Mouse (Mus musculus) intestine, postnatal 0 days (tissue): ENCODE measurements around the gene Usp15. TPM values are rescaled to one million over a fixed set of nuclear protein-coding genes. Genes with fewer than 3 reads are reported as not detected.

ENCODE experiments used
- ATAC-seq: fragments of 200-750 bp; cut with Nextera tagmentation; 2 replicates; pipeline ENCODE4 v1.8.0; 2017; ENCODE audit warnings: mild to moderate bottlenecking, moderate TSS enrichment, moderate library complexity
- H3K27ac ChIP-seq: fragments of 300-500 bp; sonication (generic); 2 replicates; pipeline ENCODE4 v1.5.1; 2014; ENCODE audit warnings: mild to moderate bottlenecking, low read depth, low read length, moderate library complexity
- H3K27me3 ChIP-seq: fragments of 300-500 bp; sonication (generic); replicated peaks from 2 replicates; pipeline ENCODE4 v1.6.1; 2014; ENCODE audit warnings: low read length, mixed read lengths; ENCODE audit not compliant: control insufficient read depth, insufficient read depth
- H3K36me3 ChIP-seq: fragments of 300-500 bp; sonication (generic); 2 replicates; pipeline ENCODE4 v1.6.1; 2014; ENCODE audit warnings: mild to moderate bottlenecking, moderate library complexity; ENCODE audit not compliant: control insufficient read depth, insufficient read depth
- H3K4me1 ChIP-seq: fragments of 300-500 bp; sonication (generic); replicated peaks from 2 replicates; pipeline ENCODE4 v1.6.1; 2014; ENCODE audit warnings: antibody characterized with exemption, low read length, mixed read lengths; ENCODE audit not compliant: control insufficient read depth, insufficient read depth
- H3K4me2 ChIP-seq: fragments of 300-500 bp; sonication (generic); replicated peaks from 2 replicates; pipeline ENCODE4 v1.6.1; 2014; ENCODE audit warnings: low read depth, mild to moderate bottlenecking, moderate library complexity
- H3K4me3 ChIP-seq: fragments of 300-500 bp; sonication (generic); 2 replicates; pipeline ENCODE4 v1.5.1; 2014; ENCODE audit warnings: low read depth, low read length
- H3K9ac ChIP-seq: fragments of 300-500 bp; sonication (generic); 2 replicates; pipeline ENCODE4 v1.6.1; 2014; ENCODE audit warnings: mild to moderate bottlenecking, low read depth, low read length
- H3K9me3 ChIP-seq: fragments of 300-500 bp; sonication (generic); 2 replicates; pipeline ENCODE4 v1.6.1; 2016; ENCODE audit warnings: mixed run types; ENCODE audit not compliant: control insufficient read depth
- CTCF ChIP-seq: sonication (generic); IDR thresholded peaks from 2 replicates; pipeline ENCODE4 v1.5.1; 2016; ENCODE audit warnings: low read depth, mild to moderate bottlenecking, control low read depth, antibody characterized with exemption, moderate library complexity
- WGBS: fragments of 180-500 bp; shearing (Covaris S2); extraction: QIAGEN DNeasy Blood & Tissue Kit; methylation state at CpG from one replicate; pipeline ENCODE4 v1.1.7; 2014; 5-methylcytosine and 5-hydroxymethylcytosine counted together
- polyA plus RNA-seq: library from polyadenylated mRNA; unstranded; fragments of >200 nt; fragmentation: Nextera tagmentation; extraction: Ambion mirVana; gene quantifications from 2 replicates; pipeline ENCODE4 v1.2.1, GENCODE M21; 2015

Gene Usp15
- polyA plus RNA-seq, 1 experiment from 2014 or later: 48.0 TPM

- WGBS: 70% methylated on average over 2 of the region's 2 CpGs
- Histone ChIP-seq H3K27me3 (no peaks in the 10 kb centered on the region), H3K4me2 (no peak overlapping the region), H3K4me1 (peaks cover 4% of the 10 kb centered on the region; the same call in 1 of the 2 replicates), H3K9ac (no peak overlapping the region), H3K36me3 (no peaks in the 10 kb centered on the region), H3K4me3 (no peak overlapping the region), H3K9me3 (no peaks in the 10 kb centered on the region), H3K27ac (no peak overlapping the region)
- no peak for TF ChIP-seq CTCF
- ATAC-seq: no peak
Measured at GRCm38 (mm10) chr10:123086847-123087246, 109.9 kb downstream of the Usp15 start.

- H3K4me2 ChIP-seq: no peak overlapping the region
- TF ChIP-seq CTCF: no peak
- H3K4me3 ChIP-seq: no peak overlapping the region
- ATAC-seq: no peak
- no peak overlapping the region for H3K9ac ChIP-seq
- WGBS: 23% methylated on average over 10 of the region's 10 CpGs
- peaks cover 4% of the 10 kb centered on the region; the same call in 1 of the 2 replicates for H3K4me1 ChIP-seq
- no peaks in the 10 kb centered on the region for H3K27me3 ChIP-seq
- H3K27ac ChIP-seq: no peak overlapping the region
- H3K9me3 ChIP-seq: no peaks in the 10 kb centered on the region
- H3K36me3 ChIP-seq: no peaks in the 10 kb centered on the region
Measured at GRCm38 (mm10) chr10:123084900-123085641, 111.7 kb downstream of the Usp15 start.

DNA sequence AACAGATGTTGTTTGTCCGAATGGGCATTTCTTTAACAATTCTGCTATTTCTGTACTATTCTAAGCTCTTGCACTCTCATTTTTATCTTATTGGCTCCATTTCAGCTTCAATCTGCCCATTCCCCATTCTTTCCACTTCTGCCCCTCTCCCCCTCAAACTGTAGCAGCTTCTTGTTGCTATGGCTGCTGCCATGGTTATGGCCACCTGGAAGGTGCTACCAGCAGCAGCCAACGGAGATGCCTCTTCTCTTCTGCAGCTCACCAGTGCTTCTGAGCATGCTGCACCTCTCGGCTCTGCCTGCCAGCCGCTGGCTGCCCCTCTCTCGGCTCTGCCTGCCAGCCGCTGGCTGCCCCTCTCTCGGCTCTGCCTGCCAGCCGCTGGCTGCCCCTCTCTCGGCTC is 112.5 kb downstream of the Usp15 start:
- no peak for ATAC-seq
- Histone ChIP-seq H3K36me3 (no peaks in the 10 kb centered on the region), H3K27me3 (no peaks in the 10 kb centered on the region), H3K4me2 (no peak overlapping the region), H3K4me1 (peaks cover 4% of the 10 kb centered on the region; the same call in 1 of the 2 replicates), H3K4me3 (no peak overlapping the region), H3K9me3 (no peaks in the 10 kb centered on the region), H3K27ac (no peak overlapping the region), H3K9ac (no peak overlapping the region)
- TF ChIP-seq CTCF: no peak
- 72% methylated on average over 9 of the region's 9 CpGs for WGBS

DNA sequence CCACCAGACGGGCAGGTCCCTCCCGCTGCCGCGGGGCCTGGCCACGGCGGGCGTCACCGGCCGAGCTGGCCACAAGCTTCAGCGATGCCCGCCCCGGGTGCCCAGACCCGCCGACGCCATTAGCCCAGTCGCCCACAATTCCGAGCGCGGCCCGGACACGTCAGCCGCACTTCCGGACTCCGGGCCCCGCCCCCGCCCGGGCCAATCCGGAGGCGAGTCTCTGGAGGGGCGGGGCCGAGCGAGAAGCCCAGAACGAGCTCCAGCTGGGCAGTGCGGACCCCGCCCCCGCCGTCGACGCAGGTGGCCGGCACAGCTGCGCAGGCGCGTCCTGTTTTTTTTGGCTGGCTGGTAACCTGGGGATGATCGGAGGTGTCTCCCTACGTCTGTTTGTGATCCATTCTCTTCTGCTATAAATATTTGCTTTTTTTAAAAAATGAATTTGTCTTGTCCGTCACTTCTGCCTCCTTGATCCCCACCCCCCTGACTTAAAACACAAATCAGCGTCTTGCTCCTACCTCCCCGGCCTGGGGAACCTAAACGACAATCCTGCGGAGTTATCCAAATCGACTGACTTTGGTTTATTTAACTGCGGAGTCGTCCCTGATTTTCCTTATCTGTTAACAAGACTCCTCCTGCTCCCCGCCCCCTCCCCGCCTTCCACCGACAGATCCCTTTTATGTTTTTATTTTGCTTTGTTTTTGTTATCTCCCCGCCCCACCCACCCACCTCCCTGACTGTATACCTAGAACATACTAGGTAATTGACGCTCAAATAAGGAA is 120.4 kb downstream of the Usp15 start, which contains the start of gene Mon2:
Gene Mon2 (minus strand): TSS at position 261 of the 779 bp plus-strand sequence.
- H3K27ac ChIP-seq: peak within 1 kb of the TSS; percentile 96
- under 1% methylated on average over 45 of the region's 58 CpGs for WGBS
- no peaks in the 10 kb centered on the region for H3K9me3 ChIP-seq
- H3K27me3 ChIP-seq: no peaks in the 10 kb centered on the region
- H3K36me3 ChIP-seq: 0 out of 2 replicates have a peak, but pooled peaks cover 4% of the 10 kb centered on the region
- peak within 1 kb of the TSS; percentile 98 for H3K9ac ChIP-seq
- ATAC-seq: peak; percentile 98
- H3K4me3 ChIP-seq: peak within 1 kb of the TSS; percentile 89
- H3K4me2 ChIP-seq: peak within 1 kb of the TSS; percentile 81
- TF ChIP-seq CTCF: no peak
- H3K4me1 ChIP-seq: no peaks in the 10 kb centered on the region; the same call in 1 of the 2 replicates

DNA sequence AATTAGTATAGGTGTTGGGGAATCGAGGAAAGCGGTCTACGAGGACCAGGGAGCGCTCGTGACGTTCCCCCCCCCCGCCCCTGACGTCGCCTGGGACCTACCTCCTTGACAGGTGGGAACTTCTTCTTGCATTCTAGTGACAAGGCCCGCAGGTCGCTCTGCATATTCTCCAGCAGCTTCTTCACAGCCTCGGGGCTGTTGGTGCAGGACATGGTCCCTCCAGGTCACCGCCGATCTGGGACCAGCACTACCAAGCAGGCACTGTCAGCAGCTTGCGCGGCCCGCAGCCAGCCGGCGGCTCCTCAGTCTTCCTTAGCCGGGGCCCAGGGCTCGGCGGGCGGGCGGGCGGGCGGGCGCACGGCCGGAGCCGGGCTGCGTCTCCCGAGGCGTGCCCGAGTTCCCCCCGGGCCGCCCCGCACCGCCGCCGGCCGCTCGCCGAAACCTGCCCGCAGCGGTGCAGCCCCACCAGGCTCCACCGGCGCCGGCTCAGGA is 121.0 kb downstream of the Usp15 start:
- Histone ChIP-seq H3K4me1 (no peaks in the 10 kb centered on the region; the same call in 1 of the 2 replicates), H3K27me3 (no peaks in the 10 kb centered on the region), H3K4me3 (peak overlapping the region; percentile 89), H3K9me3 (no peaks in the 10 kb centered on the region), H3K36me3 (0 out of 2 replicates have a peak, but pooled peaks cover 4% of the 10 kb centered on the region), H3K9ac (peak overlapping the region; percentile 98), H3K27ac (peak overlapping the region; percentile 96), H3K4me2 (peak overlapping the region; percentile 81)
- ATAC-seq: peak; percentile 58
- WGBS: under 1% methylated on average over 36 of the region's 48 CpGs
- no peak for TF ChIP-seq CTCF

DNA sequence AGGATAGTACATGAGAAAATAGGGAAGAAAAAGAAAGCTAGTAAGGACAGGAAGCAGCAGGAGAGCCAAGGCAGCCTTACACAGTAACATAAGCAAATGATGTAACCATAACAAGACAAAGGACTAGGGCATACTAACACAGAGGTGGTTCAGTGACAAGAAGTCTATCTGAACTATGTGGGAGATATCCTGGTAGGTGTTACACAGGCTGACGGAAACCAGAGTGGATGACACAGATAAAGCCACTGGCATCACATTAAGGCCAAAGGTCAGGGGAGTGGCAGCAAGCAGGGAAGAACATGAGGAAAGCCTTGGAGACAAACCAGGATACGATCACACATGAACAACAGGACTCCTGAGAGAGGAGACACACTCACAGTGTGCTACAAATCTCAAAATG is 124.8 kb downstream of the Usp15 start:
- H3K27ac ChIP-seq: peak overlapping the region; percentile 41; the same call in 1 of the 2 replicates
- H3K36me3 ChIP-seq: peaks cover 4% of the 10 kb centered on the region; the same call in 1 of the 2 replicates
- 31% methylated on average over 2 of the region's 2 CpGs for WGBS
- H3K9ac ChIP-seq: no peak overlapping the region
- peak; percentile 76 for ATAC-seq
- no peak overlapping the region for H3K4me3 ChIP-seq
- TF ChIP-seq CTCF: no peak
- no peak overlapping the region for H3K4me2 ChIP-seq
- no peaks in the 10 kb centered on the region; the same call in 1 of the 2 replicates for H3K4me1 ChIP-seq
- no peaks in the 10 kb centered on the region for H3K27me3 ChIP-seq
- H3K9me3 ChIP-seq: no peaks in the 10 kb centered on the region
